Mouse (Mus musculus): Measurements from ENCODE around the gene Gm45062.

The Gm45062 gene

DNA sequence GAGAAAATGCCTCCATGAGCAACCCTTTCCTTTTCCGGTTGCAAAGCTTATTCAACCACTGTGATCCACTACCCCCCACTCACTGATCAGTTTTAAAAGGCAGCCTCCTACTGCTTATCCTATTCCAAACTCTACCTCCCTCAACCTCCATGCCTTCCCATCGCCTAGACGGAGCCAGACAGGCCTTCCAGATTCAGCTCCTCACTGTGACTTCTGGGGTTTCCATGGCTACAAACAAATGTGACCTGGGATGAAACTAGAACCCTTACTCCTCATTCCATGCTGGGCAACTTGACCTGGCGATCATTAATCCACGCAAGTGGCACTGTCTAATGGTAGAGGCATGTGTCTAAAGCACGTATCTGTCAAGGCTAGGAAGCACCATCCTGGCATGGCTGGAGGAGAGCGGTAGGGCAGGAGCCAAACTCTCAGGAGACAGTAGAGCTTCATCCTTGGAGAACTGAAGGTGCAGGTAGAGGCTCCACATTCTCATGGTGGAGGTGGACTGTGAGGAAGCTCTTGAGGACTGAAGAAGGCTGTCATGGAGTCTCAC, 369.5 kb downstream of the Gm45062 start:
- DNase-seq (ENCODE audit: low read depth), result no peak

DNA sequence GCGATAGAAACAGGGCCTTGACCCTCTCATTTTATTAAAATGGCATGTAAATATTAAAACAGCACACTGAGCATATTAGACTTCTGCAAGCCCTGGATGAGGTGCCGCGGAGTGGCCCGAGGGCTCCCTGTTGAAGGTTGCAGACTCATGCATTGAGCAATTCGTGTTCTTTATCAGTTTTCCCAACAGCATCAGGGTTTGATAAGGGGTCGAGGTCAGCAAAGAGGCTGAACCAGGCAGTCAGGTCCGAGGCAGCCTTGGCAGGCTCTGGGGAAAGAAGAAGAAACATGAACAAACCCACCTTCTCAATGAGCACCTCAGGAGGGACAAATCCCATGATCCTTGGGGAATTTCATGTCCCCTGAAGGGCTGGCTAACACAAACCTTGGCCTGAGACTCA, 371.3 kb downstream of the Gm45062 start:
- DNase-seq (ENCODE audit: low read depth), result no peak

DNA sequence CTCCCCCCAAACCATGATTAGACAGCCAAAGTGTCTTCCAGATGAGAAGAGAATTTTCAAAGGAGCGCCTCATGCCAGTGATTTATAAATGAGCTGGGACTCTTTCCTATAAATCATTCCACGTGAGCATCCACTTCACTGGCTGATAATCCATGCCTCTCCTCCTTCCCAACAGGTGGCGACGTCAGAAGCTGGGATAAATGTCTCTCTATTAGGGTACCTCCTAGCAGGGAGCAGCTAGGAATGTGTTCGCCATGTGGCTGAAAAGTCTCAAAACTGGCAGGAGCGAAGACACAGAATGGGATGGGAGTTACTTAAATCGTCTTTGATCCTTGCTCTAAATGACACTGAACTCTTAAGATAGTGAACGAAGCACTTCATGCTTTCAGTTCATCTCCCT, 372.1 kb downstream of the Gm45062 start:
- no peak for DNase-seq (ENCODE audit: low read depth)

DNA sequence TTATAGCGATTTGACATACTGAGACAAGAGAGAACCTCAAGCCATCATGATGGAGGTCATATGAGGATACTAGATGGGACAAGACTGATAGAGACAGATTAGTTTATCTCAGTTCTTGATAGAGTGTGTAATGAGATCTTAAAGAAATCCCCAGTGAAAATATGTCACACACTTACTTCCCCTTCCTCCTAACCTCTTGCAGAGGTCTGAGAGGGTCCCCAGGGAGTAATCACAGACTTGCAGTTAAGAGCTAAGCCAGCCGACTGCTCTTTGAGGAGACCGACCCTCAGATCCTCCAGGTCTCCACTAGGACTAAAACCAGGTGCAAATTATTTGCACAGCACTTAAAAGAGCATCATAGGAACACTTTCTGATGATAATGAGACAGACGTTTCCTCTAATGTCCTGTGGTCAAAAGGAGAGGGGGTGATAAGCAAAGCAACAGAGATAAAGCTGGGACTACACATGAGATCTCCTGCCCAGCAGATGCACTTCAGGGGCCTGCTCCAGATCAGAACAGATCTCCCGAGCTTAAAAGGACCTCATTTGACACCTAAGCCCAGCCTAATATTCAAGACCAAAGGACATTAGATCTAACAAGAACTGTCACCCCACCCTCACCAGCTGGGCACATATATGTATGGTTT, 372.9 kb downstream of the Gm45062 start:
- no peak for DNase-seq (ENCODE audit: low read depth)

DNA sequence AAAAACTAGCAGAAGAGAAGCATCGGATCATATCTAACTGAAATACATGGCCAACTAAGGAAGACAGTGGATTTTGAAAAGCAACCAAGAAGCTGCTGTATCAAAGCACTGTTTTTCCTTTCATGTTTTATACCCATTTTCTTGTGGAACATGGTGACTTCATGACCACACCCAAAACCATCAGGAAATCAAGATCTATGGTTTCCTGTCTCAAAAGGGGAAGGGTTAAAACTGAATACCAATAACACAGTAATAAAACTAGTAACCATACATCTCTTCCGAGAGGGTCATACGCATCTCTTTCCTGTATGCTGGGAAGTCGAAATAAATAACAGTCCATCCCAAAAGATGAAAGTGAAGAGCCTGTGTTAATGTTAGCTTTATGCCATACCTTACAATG, 373.5 kb downstream of the Gm45062 start:
- no peak for DNase-seq (ENCODE audit: low read depth)

DNA sequence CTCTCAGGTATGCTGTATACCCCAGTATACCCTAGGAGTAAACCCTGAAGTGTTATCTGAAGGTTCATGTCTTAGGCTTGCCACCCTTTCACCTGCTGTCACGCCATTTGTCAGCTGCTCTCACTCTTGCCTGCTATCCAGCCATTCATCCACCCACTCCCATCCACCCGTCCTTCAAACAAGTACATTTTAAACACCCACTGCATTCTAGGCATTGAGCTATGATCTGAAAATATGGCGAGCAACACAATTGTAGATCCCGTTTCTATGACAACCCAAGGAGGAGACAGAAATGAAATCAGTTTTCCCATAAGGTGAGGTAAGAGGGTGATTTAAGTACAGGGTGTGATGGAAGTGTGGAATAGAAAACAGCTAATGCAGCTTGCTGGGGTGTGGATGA, 378.9 kb downstream of the Gm45062 start:
- DNase-seq (ENCODE audit: low read depth), result no peak

DNA sequence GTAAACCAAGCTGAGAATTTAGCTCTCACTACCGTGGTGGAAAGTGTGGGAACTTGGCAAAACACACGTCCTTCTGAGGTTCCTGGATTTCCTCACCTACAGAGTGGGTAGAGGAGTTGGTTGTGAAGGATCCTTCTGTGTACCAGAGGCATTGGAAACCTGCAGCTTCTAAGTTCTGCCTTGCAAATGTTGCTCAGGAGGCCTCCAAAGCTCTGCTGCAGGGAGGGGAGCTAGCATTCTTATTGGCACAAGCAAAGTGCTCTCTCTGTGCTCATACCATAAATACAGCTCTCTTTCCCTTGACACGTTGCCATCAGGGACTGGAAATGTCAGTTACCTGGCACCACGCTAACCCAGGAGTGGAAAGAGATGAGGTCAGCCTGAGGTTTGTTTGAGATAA, 379.6 kb downstream of the Gm45062 start:
- DNase-seq (ENCODE audit: low read depth), result no peak

DNA sequence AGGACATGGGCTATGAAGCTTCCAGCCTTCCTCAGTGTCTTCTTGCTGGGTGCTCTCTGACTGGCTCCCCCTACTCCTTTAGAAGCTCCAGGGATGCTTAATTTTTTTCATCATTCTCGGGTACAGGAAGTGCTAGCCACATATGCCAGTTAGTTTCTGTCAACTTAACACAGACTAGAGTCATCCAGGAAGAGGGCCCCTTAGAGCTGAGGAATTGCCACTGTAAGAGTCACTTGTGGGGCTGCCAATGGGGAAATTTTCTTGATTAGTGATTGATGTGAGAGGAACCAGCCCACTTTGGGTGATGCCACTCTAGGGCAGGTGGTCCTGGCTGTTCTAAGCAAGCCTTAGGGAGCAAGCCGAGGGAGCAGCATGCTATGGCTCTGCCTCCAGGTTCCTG, 380.3 kb downstream of the Gm45062 start:
- DNase-seq (ENCODE audit: low read depth), result no peak

DNA sequence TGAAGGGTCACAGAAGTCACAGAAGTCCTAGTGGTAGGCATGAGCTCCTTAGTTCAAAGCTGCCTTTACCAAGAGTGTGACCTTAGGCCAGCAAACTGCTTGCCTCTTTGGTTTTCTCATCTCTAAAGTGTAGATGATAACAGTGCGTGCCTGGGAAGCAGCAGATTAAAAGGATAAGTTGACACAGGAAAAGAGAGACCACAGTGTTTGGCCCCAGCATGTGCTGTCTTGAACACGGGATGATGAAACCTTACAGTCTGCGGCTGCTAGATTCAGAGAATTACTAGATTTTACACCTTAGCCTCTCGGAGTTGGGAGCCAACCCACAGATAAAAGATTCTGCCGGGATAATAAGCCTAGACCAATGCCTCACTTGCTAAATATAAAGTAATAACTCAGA, 381.6 kb downstream of the Gm45062 start:
- DNase-seq (ENCODE audit: low read depth), result no peak

DNA sequence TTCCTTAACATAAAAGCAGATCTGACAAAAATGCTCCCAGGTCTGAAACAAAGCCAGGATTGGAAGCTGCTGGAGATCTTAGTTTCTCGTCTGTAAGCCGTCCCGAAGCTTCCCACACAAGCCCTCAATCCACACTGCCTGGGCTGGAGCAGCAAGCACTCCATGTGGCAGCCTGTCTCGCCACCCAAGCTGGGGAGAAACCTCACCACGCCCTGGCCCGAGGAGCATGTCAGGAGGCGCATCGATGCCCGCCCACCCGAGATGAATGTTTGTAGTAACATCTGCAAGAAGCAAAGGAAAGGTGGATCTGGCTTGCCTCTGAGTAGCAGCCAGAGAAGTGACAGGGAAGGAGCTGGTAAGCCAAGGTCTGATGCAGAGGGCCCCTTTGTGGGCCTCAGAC, 385.5 kb downstream of the Gm45062 start:
- DNase-seq (ENCODE audit: low read depth), result no peak

DNA sequence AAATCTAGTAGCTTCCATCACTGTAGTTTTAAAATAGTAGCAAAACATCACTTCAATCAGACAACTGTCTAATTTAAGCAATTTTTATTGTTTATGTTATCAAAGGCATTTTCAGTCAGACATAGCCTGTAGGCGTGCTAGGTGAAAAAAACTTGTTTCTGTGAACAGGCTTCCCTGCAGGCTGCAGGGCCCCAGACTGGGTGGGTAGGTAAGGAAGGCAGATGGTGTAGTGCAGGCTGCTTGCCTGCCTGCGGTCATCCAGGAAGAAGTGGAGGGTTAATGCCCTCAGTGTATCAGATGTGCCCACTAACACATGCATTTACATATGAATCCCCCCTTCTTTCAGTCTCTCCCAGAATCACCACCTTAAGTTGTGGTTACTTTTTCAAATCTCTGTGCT, 386.5 kb downstream of the Gm45062 start:
- DNase-seq (ENCODE audit: low read depth), result no peak
